Mouse (Mus musculus) bone marrow macrophage, adult 2 months (primary cell): ENCODE measurements at regions not wholly inside any gene's neighbourhood (a gene's known extent, or its start where the extent isn't known, plus 50 kb on each side); places are given as distances from the start of the nearest gene placed in this dataset.

Experiments used
- CTCF ChIP-seq: IDR thresholded peaks from 2 replicates; pipeline ENCODE4 v1.5.1; 2012; ENCODE audit warnings: low read depth, mild to moderate bottlenecking, low read length, moderate library complexity
- POLR2A ChIP-seq: IDR thresholded peaks from 2 replicates; pipeline ENCODE4 v1.6.1; 2012; ENCODE audit warnings: mild to moderate bottlenecking, low read depth, low read length, borderline replicate concordance

GRCm38 (mm10) chr10:91637911-91638310 lies 456.8 kb upstream of the Tmpo start:
- TF ChIP-seq POLR2A (no peak), CTCF (no peak)
